Mouse (Mus musculus) neutrophil, adult 59 days (primary cell): ENCODE data around the gene Fam131c. TPM values are rescaled to one million over a fixed set of nuclear protein-coding genes. Genes with fewer than 3 reads are reported as not detected.

Experiments
- total RNA-seq, 2 experiments: library from RNA; stranded (reverse); gene quantifications; 1 replicate in 1 of 2; 2 replicates in 1 of 2; pipeline ENCODE4 v1.2.4; 2023

Fam131c gene
- not detected for total RNA-seq

GRCm38 (mm10) chr4:141367997-141368791 is at the start of gene Fam131c:
TSS of gene Fam131c (plus strand) at chr4:141368220.

DNA sequence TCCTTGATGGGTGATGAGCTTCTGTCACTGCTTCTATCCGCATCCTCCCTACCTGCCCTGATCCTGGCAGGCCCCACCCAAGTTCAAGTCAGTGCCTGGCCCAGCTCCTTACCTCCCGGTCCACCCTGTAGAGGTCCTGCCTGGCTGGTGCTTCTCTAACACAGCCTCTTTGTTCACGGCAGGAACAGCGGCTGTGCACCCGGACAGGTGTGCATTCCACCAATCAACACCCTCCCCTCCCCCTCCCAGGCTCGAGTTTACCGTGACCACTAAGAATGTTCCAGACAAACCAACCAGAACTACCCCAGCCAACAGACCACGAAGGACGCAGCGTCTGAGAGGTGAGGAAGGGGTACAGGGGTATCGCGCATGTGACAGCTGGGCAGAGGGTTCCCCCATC is 30.5 kb downstream of the Fam131c start, which contains the start of gene Clcnka:
TSS of gene Clcnka (minus strand) at position 180 of the 400 bp plus-strand sequence.

GRCm38 (mm10) chr4:141415924-141416323 is 47.9 kb downstream of the Fam131c start, which contains the start of gene Clcnkb:
TSS of gene Clcnkb (minus strand) at chr4:141416014.

DNA sequence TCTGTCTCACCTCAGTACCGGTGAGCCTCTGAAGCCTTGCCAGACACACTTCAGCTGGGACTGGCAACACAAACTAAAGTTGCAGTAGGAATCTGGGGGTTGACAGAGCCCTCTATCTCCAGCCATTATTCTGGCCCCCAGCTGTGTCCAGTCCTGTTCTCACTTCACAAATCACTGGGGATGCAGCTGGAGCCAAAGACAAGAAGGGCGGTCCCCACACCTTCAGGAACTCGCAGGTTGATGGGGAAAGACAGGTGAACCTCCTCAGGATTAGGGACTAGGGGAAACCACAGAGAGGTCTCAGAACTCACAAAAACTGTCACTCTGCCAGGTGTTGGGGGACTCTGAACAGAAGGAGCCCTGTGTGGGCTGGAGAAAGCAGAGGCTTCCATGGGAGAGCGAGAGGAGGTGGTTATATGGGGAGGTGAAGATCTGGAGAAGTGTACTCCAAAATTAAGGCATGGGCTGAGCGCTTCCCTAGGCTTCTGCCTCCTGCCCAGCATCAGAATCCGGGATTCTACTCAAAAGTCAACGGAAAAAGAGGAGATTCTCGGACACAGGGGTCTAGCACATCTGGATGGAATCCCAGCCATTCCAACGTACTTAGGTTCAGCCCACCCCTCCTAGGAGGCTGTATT is 52.3 kb downstream of the Fam131c start, which contains the start of gene Hspb7:
TSS of gene Hspb7 (plus strand) at position 588 of the 638 bp plus-strand sequence.

Other genes with a start within 250 kb of the Fam131c start
- 10 to 100 TPM; 87.8 to 88.9 TPM for gene Szrd1, start 228.4 kb upstream of the Fam131c start, total RNA-seq
- 10 to 100 TPM; 22.2 to 28.3 TPM for gene Fbxo42, start 220.3 kb upstream of the Fam131c start, total RNA-seq
- gene Rsg1, start 154.3 kb upstream of the Fam131c start, total RNA-seq, result 1 to 10 TPM; 1.4 to 1.7 TPM
- not detected for gene Arhgef19, start 128.7 kb upstream of the Fam131c start, total RNA-seq
- gene Epha2, start 67.0 kb upstream of the Fam131c start, total RNA-seq, result 1 to 10 TPM; 1.3 to 3.0 TPM
- not detected for gene Clcnka, start 30.5 kb downstream of the Fam131c start, total RNA-seq
- gene Clcnkb, start 47.8 kb downstream of the Fam131c start, total RNA-seq, result not detected
- not detected for gene Hspb7, start 52.6 kb downstream of the Fam131c start, total RNA-seq
- gene Srarp, start 67.9 kb downstream of the Fam131c start, total RNA-seq, result not detected
- gene Zbtb17, start 76.4 kb downstream of the Fam131c start, total RNA-seq, result 10 to 100 TPM; 16.7 to 20.7 TPM
- 10 to 100 TPM; 79.5 to 93.0 TPM for gene Spen, start 170.4 kb downstream of the Fam131c start, total RNA-seq
- gene Fblim1, start 237.9 kb downstream of the Fam131c start, total RNA-seq, result under 1 TPM in 1 of 2 experiments, not detected in 1; 0.11 TPM